Mouse (Mus musculus) CD4-positive, CD25-positive, alpha-beta regulatory T cell, adult 9 weeks (primary cell): Measurements from ENCODE around the gene Cdk2ap2. TPM values are rescaled to one million over a fixed set of nuclear protein-coding genes. Genes with fewer than 3 reads are reported as not detected.

ENCODE experiments used
- polyA plus RNA-seq: library from polyadenylated mRNA; unstranded; fragments of 100-300 nt; shearing (Covaris generic); gene quantifications from one replicate; pipeline ENCODE4 v1.2.1, GENCODE M21; 2017

The Cdk2ap2 gene
- 1,029 TPM for polyA plus RNA-seq

DNA sequence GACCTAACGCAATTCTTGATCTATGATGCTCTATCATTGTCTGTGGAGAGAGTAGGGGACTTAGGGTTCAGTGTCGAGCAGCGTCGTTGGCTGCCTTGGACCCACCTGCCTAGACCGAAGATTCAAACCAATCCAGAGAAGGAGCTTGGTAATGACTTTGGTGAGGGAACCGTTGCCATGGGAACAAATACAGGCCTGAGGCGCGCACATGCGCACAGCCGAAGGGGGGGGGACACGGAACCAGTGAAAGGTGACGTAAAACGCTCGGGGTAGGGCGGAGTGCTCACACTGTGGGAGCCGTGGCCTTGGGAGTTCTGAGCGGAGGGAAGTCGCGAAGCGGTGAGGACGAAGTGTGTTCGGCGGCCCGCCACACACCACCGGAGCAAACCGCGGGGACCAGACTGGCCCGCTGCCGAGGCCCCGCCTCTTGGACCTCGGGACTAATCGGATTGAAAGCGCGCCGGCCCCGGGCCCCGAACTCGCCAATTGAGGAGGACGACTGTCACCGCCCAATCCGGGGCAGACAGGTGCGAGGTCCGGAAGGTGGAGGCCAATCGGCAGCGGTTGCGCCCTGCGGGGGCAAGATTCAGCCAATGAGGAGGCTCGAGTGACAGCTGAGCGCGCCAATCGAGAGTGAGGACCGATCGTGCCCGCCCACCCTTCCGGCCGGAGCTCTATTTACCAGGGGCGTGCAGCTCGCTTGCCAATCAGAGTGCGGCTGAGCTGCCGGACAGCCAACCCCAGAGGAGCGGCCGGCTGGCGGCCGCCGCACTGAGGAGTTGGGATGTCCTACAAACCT, at the start of gene Cdk2ap2:
Cdk2ap2 (plus strand) TSS at position 541 of the 799 bp plus-strand sequence.

DNA sequence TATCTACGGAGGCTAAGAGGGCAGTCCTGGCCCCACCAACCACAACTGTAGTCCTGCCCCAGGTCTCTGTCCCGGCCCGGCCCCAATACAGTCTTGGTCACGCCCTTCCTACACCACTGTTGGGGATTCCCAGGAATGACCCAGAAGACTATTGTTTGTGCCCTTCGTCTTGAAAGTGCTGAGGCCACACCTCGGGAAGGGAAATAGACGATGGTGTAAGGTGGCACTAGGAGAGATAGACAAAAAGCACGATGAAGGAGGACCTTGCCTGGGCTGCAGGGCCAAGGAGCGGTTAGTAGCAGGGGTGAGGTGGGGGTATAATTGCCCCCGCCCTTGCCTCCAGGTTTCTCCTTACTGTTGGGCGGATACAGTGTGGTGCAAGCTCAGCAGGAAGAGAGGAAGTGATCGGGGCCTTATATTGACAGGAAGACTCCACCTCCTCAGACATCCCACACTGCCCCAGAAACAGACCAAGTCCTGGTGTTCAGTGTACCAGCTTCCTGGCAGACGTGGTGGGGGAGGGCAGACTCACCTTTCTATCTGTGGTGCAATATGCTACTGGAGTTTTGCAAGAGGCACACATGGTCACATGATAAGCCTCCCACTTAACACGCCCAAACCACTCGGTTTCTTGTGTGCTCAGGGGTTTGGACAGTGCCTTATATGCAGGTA, 37.8 kb upstream of the Cdk2ap2 start, which contains the start of gene Gstp3:
Gstp3 (minus strand) TSS at position 501 of the 672 bp plus-strand sequence.

DNA sequence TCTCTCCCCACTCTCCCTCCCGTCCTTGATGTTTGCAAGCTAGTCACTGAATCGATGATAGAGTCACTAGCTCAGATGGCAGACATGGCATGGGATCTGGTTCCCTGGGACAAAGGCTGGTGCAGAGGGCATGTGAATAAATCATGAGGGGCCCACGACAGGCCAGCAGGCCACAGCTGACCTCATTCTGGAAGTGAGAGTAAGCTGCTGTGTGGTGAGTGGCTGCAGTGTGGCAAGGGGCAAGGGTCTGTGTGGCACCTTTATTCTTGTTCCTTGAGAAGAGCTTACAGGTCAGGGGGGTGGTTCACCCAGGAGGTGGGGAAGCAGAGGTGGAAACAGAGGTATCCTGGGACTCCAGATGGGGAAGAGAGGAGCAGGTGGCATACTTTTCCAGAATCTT, 15.6 kb upstream of the Cdk2ap2 start, which contains the start of gene Cabp2:
Cabp2 (plus strand) TSS at position 185 of the 400 bp plus-strand sequence.

DNA sequence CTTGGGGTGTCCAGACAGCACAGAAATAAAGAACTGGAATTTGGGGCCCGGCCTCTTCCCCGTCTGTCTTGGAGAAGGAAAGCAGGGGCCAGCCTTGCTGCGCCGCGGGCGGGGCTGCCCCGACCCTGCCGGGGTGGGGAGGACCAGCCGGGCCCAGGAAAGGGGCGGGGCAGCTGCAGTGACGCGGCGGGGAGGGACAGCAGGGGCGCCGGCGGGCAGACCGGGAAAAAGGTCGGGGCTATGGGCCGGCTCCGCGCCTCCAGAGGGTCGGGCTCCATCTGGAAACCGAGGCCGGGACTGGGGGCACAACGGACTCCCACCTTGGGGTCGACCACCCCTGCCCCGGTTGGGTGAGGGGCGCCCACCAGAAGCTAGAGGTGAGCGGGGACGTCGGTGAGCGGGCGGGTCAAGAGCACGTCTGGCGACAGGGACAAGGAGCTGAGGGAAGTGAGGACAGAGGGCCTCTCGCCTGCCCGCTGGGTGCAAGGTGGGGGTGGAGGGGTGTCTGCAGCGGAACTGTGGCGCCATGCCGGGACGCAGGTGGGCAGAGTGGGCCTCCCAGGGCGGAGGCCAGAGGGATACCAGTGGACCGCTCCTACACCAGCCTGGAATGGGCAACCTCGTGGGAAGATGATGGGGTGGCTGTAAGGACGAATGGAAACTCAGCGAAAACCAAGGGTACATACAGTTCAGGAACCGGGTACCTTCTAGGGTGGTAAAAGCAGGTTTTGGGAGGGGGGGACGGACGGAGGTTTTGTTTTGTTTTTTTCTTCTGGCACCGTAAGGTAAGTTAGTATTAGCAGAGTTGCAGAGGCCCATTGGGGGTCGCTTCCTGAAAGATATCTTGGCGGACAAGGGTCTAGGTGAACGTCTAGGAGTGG, 3.1 kb downstream of the Cdk2ap2 start, which contains the start of gene Pitpnm1:
Pitpnm1 (plus strand) TSS at position 162 of the 881 bp plus-strand sequence.

DNA sequence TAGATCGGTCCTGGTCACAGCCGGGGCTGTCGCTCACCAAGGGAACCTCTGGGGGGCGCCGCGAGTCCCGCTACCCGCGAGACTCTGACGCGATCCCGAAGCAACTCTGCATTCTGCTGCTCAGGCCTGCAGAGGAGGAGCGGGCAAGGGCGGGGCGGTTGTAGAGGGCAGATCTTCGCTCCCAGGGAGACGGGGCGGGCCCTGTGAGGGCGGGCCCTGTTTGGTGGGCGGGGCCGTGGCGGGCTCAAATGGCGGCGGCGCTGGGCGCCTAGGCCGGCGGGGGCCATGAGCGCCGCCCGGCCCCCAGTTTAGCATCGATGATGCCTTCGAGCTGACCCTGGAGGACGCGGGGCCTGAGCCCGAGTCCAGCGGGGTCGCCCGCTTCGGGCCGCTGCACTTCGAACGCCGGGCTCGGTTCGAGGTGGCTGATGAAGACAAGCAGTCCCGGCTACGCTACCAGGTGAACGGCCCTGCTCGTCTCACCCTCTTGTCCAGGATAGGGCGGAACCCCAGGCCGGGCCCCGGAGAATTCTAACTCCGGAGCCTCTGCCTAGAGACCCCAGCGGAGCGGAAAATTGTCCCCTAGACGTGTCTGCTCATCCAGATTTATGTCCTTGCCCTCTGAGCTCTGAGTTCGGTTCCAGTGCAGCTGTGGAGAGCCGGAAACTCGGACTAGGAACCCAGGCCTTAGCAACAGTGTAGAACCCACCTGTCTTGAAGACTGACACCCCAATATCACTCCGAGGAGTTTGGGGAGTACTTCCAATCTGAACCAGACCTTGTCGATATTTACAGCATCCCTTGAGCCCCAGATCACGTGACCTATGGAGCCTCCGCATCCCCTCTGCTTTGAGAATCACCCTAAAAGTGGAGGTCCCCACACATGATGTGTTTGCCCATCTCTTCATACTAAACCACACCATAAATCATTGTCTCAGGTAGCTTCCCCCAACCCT, 29.0 kb downstream of the Cdk2ap2 start, which contains the start of gene Aip:
Aip (minus strand) TSS at position 118 of the 956 bp plus-strand sequence.

DNA sequence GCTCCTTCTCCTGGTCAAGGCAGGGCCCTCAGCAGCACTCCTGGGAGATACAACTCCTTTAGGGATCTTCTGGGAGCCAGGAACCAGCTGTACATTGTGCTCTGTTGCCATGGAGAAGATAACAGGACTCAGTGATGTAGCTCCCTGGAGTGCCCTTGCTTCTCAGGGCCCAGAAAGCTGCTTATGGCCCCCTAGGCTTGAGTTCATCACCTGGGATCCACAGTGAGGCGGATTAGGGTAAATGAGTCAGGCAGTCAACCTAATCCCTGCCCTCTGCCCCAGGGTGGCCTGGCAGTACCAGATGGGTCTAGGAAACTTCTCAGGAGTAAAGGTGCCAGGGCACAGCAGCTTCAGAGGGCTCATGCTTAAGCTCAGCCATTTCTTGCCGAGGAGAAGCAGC, 42.5 kb downstream of the Cdk2ap2 start, which contains the start of gene Gpr152:
Gpr152 (plus strand) TSS at position 342 of the 400 bp plus-strand sequence.

DNA sequence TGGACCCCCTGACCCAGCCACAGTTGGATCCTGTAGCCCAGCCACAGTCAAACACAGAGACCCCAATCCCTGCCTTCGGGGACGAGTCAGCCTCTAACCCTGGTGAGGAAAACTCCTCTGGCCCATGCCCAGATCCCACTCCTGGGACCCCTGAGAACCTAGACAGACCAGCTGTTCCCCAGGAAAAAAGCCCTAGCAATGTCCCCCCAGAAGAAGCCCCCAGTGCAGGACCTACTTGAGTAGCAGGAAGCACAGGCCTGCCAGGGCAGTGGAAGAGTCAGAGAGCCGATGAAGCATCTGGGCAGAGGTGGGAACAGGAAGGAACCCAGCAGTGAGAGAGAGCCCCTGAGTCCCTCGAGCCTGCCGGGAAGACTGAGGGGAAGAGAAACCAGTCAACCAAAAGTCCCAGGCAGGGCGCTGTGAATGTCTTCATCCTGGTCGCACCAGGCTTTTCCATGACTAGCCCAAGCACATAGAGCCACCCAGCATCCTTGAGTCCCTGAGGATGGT, 46.8 kb downstream of the Cdk2ap2 start, which contains the start of gene Cabp4:
Cabp4 (minus strand) TSS at position 275 of the 510 bp plus-strand sequence.

DNA sequence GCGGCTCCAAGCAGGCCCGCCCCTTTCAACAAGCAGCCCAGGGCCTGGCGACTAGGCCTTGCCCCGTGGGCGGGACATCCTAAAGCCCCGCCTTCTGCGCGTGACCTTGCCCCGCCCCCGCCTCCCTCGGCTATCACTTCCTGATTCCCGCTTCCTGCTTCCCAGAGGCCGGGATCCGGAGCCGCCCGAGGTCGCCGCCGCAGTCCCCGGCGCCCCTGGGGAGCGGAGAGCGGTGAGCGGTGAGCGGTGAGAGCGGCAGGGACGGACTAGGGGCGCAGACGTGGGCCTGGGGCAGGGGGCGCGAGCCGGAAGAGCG, 51.5 kb downstream of the Cdk2ap2 start, which contains the start of gene Coro1b:
Coro1b (plus strand) TSS at position 129 of the 316 bp plus-strand sequence.

Other genes with a start within 250 kb of the Cdk2ap2 start
- 2.1 TPM for gene Chka, start 245.4 kb upstream of the Cdk2ap2 start, polyA plus RNA-seq
- gene Tcirg1, start 190.0 kb upstream of the Cdk2ap2 start, polyA plus RNA-seq = 63.1 TPM
- gene Ndufs8, start 184.4 kb upstream of the Cdk2ap2 start, polyA plus RNA-seq = 259 TPM
- 0.29 TPM for gene Aldh3b1, start 167.4 kb upstream of the Cdk2ap2 start, polyA plus RNA-seq
- 47.5 TPM for gene Unc93b1, start 162.0 kb upstream of the Cdk2ap2 start, polyA plus RNA-seq
- not detected for gene Aldh3b3, start 138.5 kb upstream of the Cdk2ap2 start, polyA plus RNA-seq
- gene Aldh3b2, start 124.9 kb upstream of the Cdk2ap2 start, polyA plus RNA-seq = not detected
- 0.71 TPM for gene Acy3, start 110.6 kb upstream of the Cdk2ap2 start, polyA plus RNA-seq
- not detected for gene Tbx10, start 104.4 kb upstream of the Cdk2ap2 start, polyA plus RNA-seq
- 9.1 TPM for gene Nudt8, start 96.6 kb upstream of the Cdk2ap2 start, polyA plus RNA-seq
- gene Gm49405, start 96.6 kb upstream of the Cdk2ap2 start, polyA plus RNA-seq = 1.4 TPM
- gene Doc2g, start 93.9 kb upstream of the Cdk2ap2 start, polyA plus RNA-seq = 2.1 TPM
- 169 TPM for gene Ndufv1, start 84.4 kb upstream of the Cdk2ap2 start, polyA plus RNA-seq
- gene Gstp1, start 59.2 kb upstream of the Cdk2ap2 start, polyA plus RNA-seq = 708 TPM
- gene Gstp2, start 51.2 kb upstream of the Cdk2ap2 start, polyA plus RNA-seq = 3.2 TPM
- gene Gstp3, start 37.6 kb upstream of the Cdk2ap2 start, polyA plus RNA-seq = 149 TPM
- gene Cabp2, start 15.6 kb upstream of the Cdk2ap2 start, polyA plus RNA-seq = not detected
- 346 TPM for gene Pitpnm1, start 2.8 kb downstream of the Cdk2ap2 start, polyA plus RNA-seq
- 228 TPM for gene Aip, start 28.7 kb downstream of the Cdk2ap2 start, polyA plus RNA-seq
- not detected for gene Gpr152, start 42.6 kb downstream of the Cdk2ap2 start, polyA plus RNA-seq
- gene Cabp4, start 46.9 kb downstream of the Cdk2ap2 start, polyA plus RNA-seq = 0.38 TPM
- gene Coro1b, start 51.4 kb downstream of the Cdk2ap2 start, polyA plus RNA-seq = 424 TPM
- gene Ptprcap, start 56.4 kb downstream of the Cdk2ap2 start, polyA plus RNA-seq = 1,706 TPM
- gene Rps6kb2, start 66.2 kb downstream of the Cdk2ap2 start, polyA plus RNA-seq = 58.8 TPM
- gene Carns1, start 78.3 kb downstream of the Cdk2ap2 start, polyA plus RNA-seq = 11.0 TPM
- 828 TPM for gene Tbc1d10c, start 94.1 kb downstream of the Cdk2ap2 start, polyA plus RNA-seq
- gene Ppp1ca, start 94.9 kb downstream of the Cdk2ap2 start, polyA plus RNA-seq = 1,287 TPM
- gene Rad9a, start 104.5 kb downstream of the Cdk2ap2 start, polyA plus RNA-seq = 82.8 TPM
- 39.2 TPM for gene Clcf1, start 117.1 kb downstream of the Cdk2ap2 start, polyA plus RNA-seq
- gene AC109138.7, start 117.2 kb downstream of the Cdk2ap2 start, polyA plus RNA-seq = not detected
- 139 TPM for gene Pold4, start 134.7 kb downstream of the Cdk2ap2 start, polyA plus RNA-seq
- 1.5 TPM for gene Ssh3, start 172.0 kb downstream of the Cdk2ap2 start, polyA plus RNA-seq
- gene Ankrd13d, start 186.0 kb downstream of the Cdk2ap2 start, polyA plus RNA-seq = 3.8 TPM
- gene Grk2, start 209.0 kb downstream of the Cdk2ap2 start, polyA plus RNA-seq = 52.5 TPM